Mouse (Mus musculus) forebrain, postnatal 0 days (tissue): ENCODE results near the gene Lypd4. TPM values are rescaled to one million over a fixed set of nuclear protein-coding genes. Genes with fewer than 3 reads are reported as not detected.

ENCODE experiments used
- ATAC-seq: fragments of 200-750 bp; cut with Nextera tagmentation; 2 replicates; pipeline ENCODE4 v1.8.0; 2017; ENCODE audit warnings: mild to moderate bottlenecking, moderate library complexity
- DNase-seq: peaks from one replicate; pipeline ENCODE4 v3.0.0-alpha.2; 2015
- H3K27ac ChIP-seq: fragments of 300-500 bp; sonication (generic); 2 replicates; pipeline ENCODE4 v1.5.1; 2014; ENCODE audit warnings: low read depth, mild to moderate bottlenecking, antibody characterized with exemption, low read length, moderate library complexity, mixed read lengths
- H3K27me3 ChIP-seq: fragments of 300-500 bp; sonication (generic); 2 replicates; pipeline ENCODE4 v1.6.1; 2014; ENCODE audit warnings: mild to moderate bottlenecking, low read length, mixed read lengths; ENCODE audit not compliant: insufficient read depth
- H3K36me3 ChIP-seq: fragments of 300-500 bp; sonication (generic); 2 replicates; pipeline ENCODE4 v1.6.1; 2014; ENCODE audit warnings: mild to moderate bottlenecking, moderate library complexity; ENCODE audit not compliant: insufficient read depth
- H3K4me1 ChIP-seq: fragments of 300-500 bp; sonication (generic); 2 replicates; pipeline ENCODE4 v1.6.1; 2014; ENCODE audit warnings: antibody characterized with exemption; ENCODE audit not compliant: insufficient read depth
- H3K4me2 ChIP-seq: fragments of 300-500 bp; sonication (generic); 2 replicates; pipeline ENCODE4 v1.6.1; 2014; ENCODE audit warnings: low read depth, mild to moderate bottlenecking, moderate library complexity
- H3K4me3 ChIP-seq: fragments of 300-500 bp; sonication (generic); 2 replicates; pipeline ENCODE4 v1.5.1; 2014; ENCODE audit warnings: low read depth, low read length, mixed read lengths
- H3K9ac ChIP-seq: fragments of 300-500 bp; sonication (generic); 2 replicates; pipeline ENCODE4 v1.6.1; 2014; ENCODE audit warnings: mild to moderate bottlenecking
- H3K9me3 ChIP-seq: fragments of 300-500 bp; sonication (generic); 2 replicates; pipeline ENCODE4 v1.6.1; 2016; ENCODE audit warnings: low read length
- CTCF ChIP-seq: sonication (generic); IDR thresholded peaks from 2 replicates; pipeline ENCODE4 v1.5.1; 2016; ENCODE audit warnings: antibody characterized with exemption, control low read depth, low read depth
- WGBS: fragments of 180-500 bp; shearing (Covaris S2); extraction: QIAGEN DNeasy Blood & Tissue Kit; methylation state at CpG from one replicate; pipeline ENCODE4 v1.1.7; 2014; 5-methylcytosine and 5-hydroxymethylcytosine counted together
- polyA plus RNA-seq: library from polyadenylated mRNA; unstranded; fragments of >200 nt; fragmentation: Nextera tagmentation; extraction: Ambion mirVana; gene quantifications from 2 replicates; pipeline ENCODE4 v1.2.1, GENCODE M21; 2015
- total RNA-seq: library from RNA; depleted of rRNA; stranded (reverse); fragments of >200 nt; gene quantifications from 2 replicates; pipeline ENCODE4 v1.2.3, GENCODE M21; 2014; rRNA removed

Gene Lypd4
- not detected in 2 replicates for total RNA-seq
- polyA plus RNA-seq, result not detected in 2 replicates

- 58% methylated on average over 41 of the region's 41 CpGs for WGBS
- Histone ChIP-seq H3K4me3 (no peak within 1 kb of the TSS), H3K9ac (no peak within 1 kb of the TSS), H3K4me1 (no peaks in the 10 kb centered on the region), H3K4me2 (no peak within 1 kb of the TSS), H3K36me3 (no peaks in the 10 kb centered on the region), H3K27me3 (no peaks in the 10 kb centered on the region), H3K9me3 (no peaks in the 10 kb centered on the region), H3K27ac (no peak within 1 kb of the TSS)
- peak; percentile 42 for ATAC-seq
- no peak for DNase-seq
- TF ChIP-seq CTCF, result no peak
These were observed at the start of gene Lypd4, which contains the start of gene Dmrtc2 for GRCm38 (mm10) chr7:24869532-24870165. Lypd4 (minus strand) TSS chr7:24869941. Dmrtc2 (plus strand) TSS chr7:24870057.

- ATAC-seq (no peak), DNase-seq (no peak)
- no peaks in the 10 kb centered on the region for H3K4me1 ChIP-seq
- no peaks in the 10 kb centered on the region for H3K27me3 ChIP-seq
- no peak for TF ChIP-seq CTCF
- H3K4me3 ChIP-seq, result no peak overlapping the region
- no peak overlapping the region for H3K9ac ChIP-seq
- H3K36me3 ChIP-seq, result peaks cover 69% of the 10 kb centered on the region
- no peak overlapping the region for H3K4me2 ChIP-seq
- H3K27ac ChIP-seq, result no peak overlapping the region
- 91% methylated on average over 20 of the region's 20 CpGs for WGBS
- no peaks in the 10 kb centered on the region for H3K9me3 ChIP-seq
These were observed 49.1 kb upstream of the Lypd4 start for GRCm38 (mm10) chr7:24918763-24919323.

- Histone ChIP-seq H3K4me1 (no peaks in the 10 kb centered on the region), H3K36me3 (peaks cover 51% of the 10 kb centered on the region), H3K4me2 (no peak overlapping the region), H3K27ac (no peak overlapping the region), H3K27me3 (no peaks in the 10 kb centered on the region), H3K9ac (no peak overlapping the region), H3K4me3 (no peak overlapping the region), H3K9me3 (no peaks in the 10 kb centered on the region)
- WGBS, result 92% methylated on average over 14 of the region's 14 CpGs
- no peak for DNase-seq
- no peak for ATAC-seq
- TF ChIP-seq CTCF, result no peak
These were observed 42.7 kb upstream of the Lypd4 start for GRCm38 (mm10) chr7:24912480-24912879.

- Histone ChIP-seq H3K4me3 (no peak overlapping the region), H3K4me2 (no peak overlapping the region), H3K9ac (no peak overlapping the region), H3K27ac (no peak overlapping the region), H3K36me3 (peaks cover 30% of the 10 kb centered on the region; the same call in 1 of the 2 replicates), H3K4me1 (0 out of 2 replicates have a peak, but pooled peaks cover 12% of the 10 kb centered on the region), H3K9me3 (no peaks in the 10 kb centered on the region), H3K27me3 (no peaks in the 10 kb centered on the region)
- DNase-seq (no peak), ATAC-seq (no peak)
- 35% methylated on average over 13 of the region's 13 CpGs for WGBS
- TF ChIP-seq CTCF, result 0 out of 2 replicates have a peak, but pooled peaks have one; percentile 20
These were observed 37.5 kb upstream of the Lypd4 start for GRCm38 (mm10) chr7:24907211-24907748.

GRCm38 (mm10) chr7:24906551-24906950 is 36.8 kb upstream of the Lypd4 start:
- Histone ChIP-seq H3K27ac (no peak overlapping the region), H3K27me3 (no peaks in the 10 kb centered on the region), H3K9ac (peak overlapping the region; percentile 22; the same call in 1 of the 2 replicates), H3K4me3 (no peak overlapping the region), H3K36me3 (0 out of 2 replicates have a peak, but pooled peaks cover 24% of the 10 kb centered on the region), H3K4me2 (no peak overlapping the region), H3K9me3 (no peaks in the 10 kb centered on the region), H3K4me1 (0 out of 2 replicates have a peak, but pooled peaks cover 12% of the 10 kb centered on the region)
- ATAC-seq, result no peak
- 47% methylated on average over 6 of the region's 6 CpGs for WGBS
- no peak for TF ChIP-seq CTCF
- DNase-seq, result no peak

GRCm38 (mm10) chr7:24904936-24905335 is 35.2 kb upstream of the Lypd4 start:
- no peaks in the 10 kb centered on the region for H3K9me3 ChIP-seq
- no peaks in the 10 kb centered on the region for H3K27me3 ChIP-seq
- H3K4me1 ChIP-seq, result 0 out of 2 replicates have a peak, but pooled peaks cover 12% of the 10 kb centered on the region
- TF ChIP-seq CTCF, result peak; percentile 77
- ATAC-seq (no peak), DNase-seq (peak; percentile 57)
- peak overlapping the region; percentile 56 for H3K9ac ChIP-seq
- H3K27ac ChIP-seq, result peak overlapping the region; percentile 46; the same call in 1 of the 2 replicates
- peak overlapping the region; percentile 75 for H3K4me2 ChIP-seq
- peak overlapping the region; percentile 47 for H3K4me3 ChIP-seq
- WGBS, result 19% methylated on average over 3 of the region's 3 CpGs
- 0 out of 2 replicates have a peak, but pooled peaks cover 18% of the 10 kb centered on the region for H3K36me3 ChIP-seq
